Mouse (Mus musculus) megakaryocyte-erythroid progenitor cell, adult 5 weeks (primary cell): ENCODE data around the gene Gm20815. TPM values are rescaled to one million over a fixed set of nuclear protein-coding genes. Genes with fewer than 3 reads are reported as not detected.

Source experiments
- polyA plus RNA-seq: library from polyadenylated mRNA; stranded (reverse); fragments of >175 nt; gene quantifications from 2 replicates; pipeline ENCODE4 v1.2.3, GENCODE M21; 2012

Gene Gm20815
- not detected in 2 replicates for polyA plus RNA-seq

GRCm38 (mm10) chrY:8835069-8835468, at the start of gene Gm20815:
Gm20815 (minus strand) TSS chrY:8835169.

